Mouse (Mus musculus): ENCODE data around the gene Adk.

DNA sequence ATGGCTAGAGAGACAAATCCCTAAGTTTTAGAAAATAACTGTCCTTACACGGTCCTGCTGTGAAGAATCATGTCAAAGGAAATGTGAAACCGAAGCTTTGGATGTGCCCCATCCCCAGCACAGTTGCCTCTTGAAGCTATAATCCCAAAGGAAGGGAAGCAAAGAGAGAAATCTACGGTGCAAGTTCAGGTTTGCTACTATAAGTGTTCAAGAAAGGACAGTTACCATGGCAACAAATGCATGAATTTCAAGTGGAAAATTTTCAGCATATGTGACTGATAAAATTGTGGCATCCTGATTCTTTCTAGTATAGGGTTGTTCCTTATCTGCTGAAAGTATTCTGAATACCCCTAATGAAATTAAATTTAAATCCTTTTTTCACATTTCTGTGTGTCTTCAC is 169.8 kb downstream of the Adk start:
- TF ChIP-seq CTCF (IDR thresholded peaks at IDR 0.05; ENCODE audit: control insufficient read depth, insufficient read depth, insufficient read length) (no peak), USF1 (IDR thresholded peaks at IDR 0.05; ENCODE audit: low read depth) (no peak), MAX (IDR thresholded peaks at IDR 0.05) (no peak), MYOD1 (IDR thresholded peaks at IDR 0.05; ENCODE audit: control insufficient read depth, insufficient read length, low read depth) (no peak), CEBPB (IDR thresholded peaks at IDR 0.05; ENCODE audit: low read depth) (no peak), MYOG (IDR thresholded peaks at IDR 0.05; ENCODE audit: control insufficient read depth, extremely low read depth, insufficient read length) (no peak)
